Mouse (Mus musculus) cerebellum, adult 2 months (tissue): Measurements from ENCODE around the gene Cnn3.

Experiments
- CTCF ChIP-seq: fragments of 200-500 bp; IDR thresholded peaks from 2 replicates; pipeline ENCODE4 v1.5.1; 2011; ENCODE audit warnings: low read depth, mild to moderate bottlenecking, control low read depth, low read length, moderate library complexity, borderline replicate concordance; ENCODE audit not compliant: insufficient read depth
- POLR2A ChIP-seq: fragments of 200-500 bp; IDR thresholded peaks from 2 replicates; pipeline ENCODE4 v1.6.1; 2011; ENCODE audit warnings: low read length, control low read depth, borderline replicate concordance; ENCODE audit not compliant: insufficient read depth

GRCm38 (mm10) chr3:121500734-121501133, 74.4 kb downstream of the Cnn3 start:
- no peak for TF ChIP-seq CTCF
- TF ChIP-seq POLR2A, result no peak
